9 mouse cellular contexts compared by ENCODE assay signal in the genomic region with DNA sequence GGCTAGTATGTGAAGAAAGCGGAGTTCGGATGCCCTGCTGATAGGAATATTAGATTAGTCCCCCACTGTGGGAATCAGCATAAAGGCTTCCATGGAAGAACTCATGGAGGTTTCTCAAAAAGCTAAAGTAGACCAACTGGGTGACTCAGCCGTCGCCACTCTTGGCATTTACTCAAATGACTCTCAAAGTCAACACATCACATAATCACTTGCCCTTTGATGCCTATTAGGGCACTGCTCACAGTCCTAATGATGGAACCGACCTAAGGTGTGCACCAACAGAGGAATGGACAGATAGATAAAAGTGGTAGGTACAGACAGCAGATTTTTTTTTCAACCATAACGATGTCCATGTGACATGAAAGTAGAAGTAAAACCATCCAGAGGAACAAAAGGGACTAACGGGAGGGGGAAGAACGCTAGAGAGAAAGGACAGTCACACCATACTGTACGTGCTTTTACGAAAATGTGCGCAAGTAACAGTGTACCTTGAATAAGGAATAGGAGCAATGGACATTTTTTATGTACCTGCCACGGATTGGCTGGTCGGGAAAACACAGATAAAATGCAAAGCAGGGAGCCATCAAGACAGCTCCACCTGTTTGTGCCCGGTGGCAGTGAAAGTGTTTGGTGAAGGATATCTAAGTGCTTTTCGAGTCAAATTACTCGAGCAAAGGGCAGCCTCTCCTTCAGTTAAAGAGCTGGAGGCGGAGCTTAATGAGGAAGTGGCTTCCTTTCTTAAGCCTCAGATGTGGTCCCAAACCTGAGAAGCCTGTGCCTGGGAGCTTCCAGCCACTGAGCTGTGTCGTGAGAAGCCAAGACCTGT. TPM values are rescaled to one million over a fixed set of nuclear protein-coding genes. Genes with fewer than 3 reads are reported as not detected.
DNase-seq lines count a peak whose midpoint lies in the region; ATAC-seq and TF ChIP-seq lines count a peak whose summit lies in the region.
"Had no signal": no experiment of that assay in that cellular context is flagged by ENCODE, and none has a peak within 500 bp of the region (broad histone marks: within the 10 kb centered on the region; RNA-seq: fewer than 3 reads in every experiment).

No protein-coding gene starts in this region.

- TF ChIP-seq CTCF in liver, postnatal 0 days (IDR thresholded peaks at IDR 0.05; ENCODE audit: low read depth) = no peak

- 0 out of 4 replicates have a peak, but pooled peaks cover 0 to 5% of the 10 kb centered on the region in 2 experiments for H3K4me1 ChIP-seq in heart, embryonic 14.5 days (ENCODE audit: control insufficient read depth in 2 of 2, insufficient read depth in 2 of 2, low read length in 2 of 2)
- peaks cover 10% of the 10 kb centered on the region for H3K4me1 ChIP-seq in liver, postnatal 0 days (ENCODE audit: insufficient read depth)
- no peaks in the 10 kb centered on the region; the same call in 1 of the 2 replicates for H3K4me1 ChIP-seq in midbrain, embryonic 10.5 days
- no peaks in the 10 kb centered on the region for H3K4me1 ChIP-seq in forebrain, embryonic 15.5 days

- no peak for DNase-seq in heart, adult 8-10 months (ENCODE audit: low spot score)
- DNase-seq in liver, postnatal 0 days = no peak
- peak; percentile 23 to 59 for DNase-seq in thymus, adult 18-20 months
- DNase-seq in midbrain, embryonic 10.5 days (ENCODE audit: low spot score) = no peak
- DNase-seq in gastrocnemius, postnatal 10 days = no peak

- ATAC-seq in heart, embryonic 14.5 days (ENCODE audit: insufficient number of reproducible peaks, insufficient read depth, low FRiP score, low read depth) = no peak
- ATAC-seq in granulocyte monocyte progenitor cell, adult 5-6 weeks (replicated peaks; ENCODE audit: poor library complexity, severe bottlenecking) = peak; percentile 96
- peak; percentile 74 for ATAC-seq in liver, postnatal 0 days
- ATAC-seq in forebrain, embryonic 15.5 days (replicated peaks) = no peak

- no peak overlapping the region for H3K27ac ChIP-seq in heart, embryonic 14.5 days (replicated peaks in 1 of 2; ENCODE audit: control insufficient read depth in 1 of 2, insufficient read depth in 1 of 2, low read depth in 2 of 2, low read length in 2 of 2)
- no peak overlapping the region for H3K27ac ChIP-seq in liver, postnatal 0 days (ENCODE audit: low read depth)
- no peak overlapping the region for H3K27ac ChIP-seq in midbrain, embryonic 10.5 days (replicated peaks)
- H3K27ac ChIP-seq in forebrain, embryonic 15.5 days (replicated peaks) = no peak overlapping the region

- H3K9me3 ChIP-seq in heart, embryonic 14.5 days (ENCODE audit: control insufficient read depth, low read length) = no peaks in the 10 kb centered on the region
- no peaks in the 10 kb centered on the region for H3K9me3 ChIP-seq in liver, postnatal 0 days (ENCODE audit: low read length)
- no peaks in the 10 kb centered on the region for H3K9me3 ChIP-seq in midbrain, embryonic 10.5 days (replicated peaks)
- H3K9me3 ChIP-seq in forebrain, embryonic 15.5 days = no peaks in the 10 kb centered on the region

- WGBS in heart, embryonic 14.5 days = 52% methylated on average over 18 of the region's 18 CpGs
- WGBS in liver, postnatal 0 days (ENCODE audit: insufficient replicate concordance) = 42% methylated on average over 18 of the region's 18 CpGs
- 68% methylated on average over 18 of the region's 18 CpGs for WGBS in midbrain, embryonic 10.5 days
- 59% methylated on average over 18 of the region's 18 CpGs for WGBS in forebrain, embryonic 15.5 days

- TF ChIP-seq EP300 in liver, postnatal 0 days (IDR thresholded peaks at IDR 0.05; ENCODE audit: low read depth) = no peak

- no peaks in the 10 kb centered on the region for H3K27me3 ChIP-seq in heart, embryonic 14.5 days (ENCODE audit: control insufficient read depth, insufficient read depth, low read length)
- H3K27me3 ChIP-seq in liver, postnatal 0 days (ENCODE audit: insufficient read depth, low read length) = no peaks in the 10 kb centered on the region
- H3K27me3 ChIP-seq in midbrain, embryonic 10.5 days (ENCODE audit: low read depth, poor library complexity, severe bottlenecking) = no peaks in the 10 kb centered on the region
- H3K27me3 ChIP-seq in forebrain, embryonic 15.5 days = no peaks in the 10 kb centered on the region

- peak overlapping the region; percentile 14; the same call in 1 of the 2 replicates for H3K4me2 ChIP-seq in heart, embryonic 14.5 days (ENCODE audit: low read length)
- H3K4me2 ChIP-seq in liver, postnatal 0 days (ENCODE audit: low read depth, low read length) = peak overlapping the region; percentile 55
- H3K4me2 ChIP-seq in forebrain, embryonic 15.5 days (replicated peaks) = no peak overlapping the region

- no peaks in the 10 kb centered on the region for H3K36me3 ChIP-seq in heart, embryonic 14.5 days (ENCODE audit: control insufficient read depth, insufficient read depth, low read length)
- H3K36me3 ChIP-seq in liver, postnatal 0 days (replicated peaks; ENCODE audit: insufficient read depth, low read length) = no peaks in the 10 kb centered on the region
- no peaks in the 10 kb centered on the region for H3K36me3 ChIP-seq in midbrain, embryonic 10.5 days
- no peaks in the 10 kb centered on the region for H3K36me3 ChIP-seq in forebrain, embryonic 15.5 days

- no peak overlapping the region for H3K4me3 ChIP-seq in heart, embryonic 14.5 days (ENCODE audit: control insufficient read depth in 1 of 2, insufficient read depth in 1 of 2, low read depth in 1 of 2, low read length in 2 of 2)
- peak overlapping the region; percentile 22; the same call in 1 of the 2 replicates for H3K4me3 ChIP-seq in liver, postnatal 0 days (ENCODE audit: low read depth, low read length)
- H3K4me3 ChIP-seq in midbrain, embryonic 10.5 days = no peak overlapping the region
- H3K4me3 ChIP-seq in forebrain, embryonic 15.5 days = no peak overlapping the region

- no peak overlapping the region for H3K9ac ChIP-seq in heart, embryonic 14.5 days (ENCODE audit: low read length)
- no peak overlapping the region for H3K9ac ChIP-seq in liver, postnatal 0 days (replicated peaks)
- H3K9ac ChIP-seq in forebrain, embryonic 15.5 days (replicated peaks) = no peak overlapping the region

RNA-seq across cellular contexts. Expression of gene Bcl2l14, which starts 17.8 kb away (rescaled TPM):
- 0.15 TPM in 1 of 2 replicates, not detected in the other for polyA plus RNA-seq in heart, embryonic 14.5 days (2014; fragmentation: Nextera tagmentation; extraction: Ambion mirVana)
- not detected for total RNA-seq in heart, adult 8-10 months (2022)
- total RNA-seq in granulocyte monocyte progenitor cell, adult 5-6 weeks (2014; fragmentation: Nextera tagmentation) = 2.0 TPM in 1 of 2 replicates, not detected in the other
- total RNA-seq in granulocyte monocyte progenitor cell, adult 5-6 weeks (2017) = 0.60 and 4.0 TPM in 2 replicates
- 0.14 and 0.26 TPM in 2 replicates for polyA plus RNA-seq in liver, postnatal 0 days (2015; fragmentation: Nextera tagmentation; extraction: Ambion mirVana)
- polyA plus RNA-seq in midbrain, embryonic 10.5 days (2016; fragmentation: Nextera tagmentation; extraction: Ambion mirVana) = 0.09 and 0.12 TPM in 2 replicates
- not detected in 2 replicates for polyA plus RNA-seq in forebrain, embryonic 15.5 days (2015; fragmentation: Nextera tagmentation; extraction: Ambion mirVana)
- total RNA-seq in gastrocnemius, postnatal 10 days (2021) = not detected
- polyA plus RNA-seq: heart, postnatal 0 days had no signal

Comparison
In these comparisons a context has a peak if more than half of its experiments do, and no peak if none do; other contexts are left out.
1. ATAC-seq: peak in granulocyte monocyte progenitor cell, adult 5-6 weeks (single experiment) and liver, postnatal 0 days (single experiment); none in heart, embryonic 14.5 days (single experiment) and forebrain, embryonic 15.5 days (single experiment).
2. DNase-seq: peak in thymus, adult 18-20 months (2 of 2); none in heart, adult 8-10 months (single experiment), liver, postnatal 0 days (single experiment), midbrain, embryonic 10.5 days (single experiment) and gastrocnemius, postnatal 10 days (single experiment).